Mouse (Mus musculus): ENCODE results near the gene Trpv5. TPM values are rescaled to one million over a fixed set of nuclear protein-coding genes. Genes with fewer than 3 reads are reported as not detected.

The Trpv5 gene
- polyA plus RNA-seq, 1 experiment from 2014 or later: not detected

DNA sequence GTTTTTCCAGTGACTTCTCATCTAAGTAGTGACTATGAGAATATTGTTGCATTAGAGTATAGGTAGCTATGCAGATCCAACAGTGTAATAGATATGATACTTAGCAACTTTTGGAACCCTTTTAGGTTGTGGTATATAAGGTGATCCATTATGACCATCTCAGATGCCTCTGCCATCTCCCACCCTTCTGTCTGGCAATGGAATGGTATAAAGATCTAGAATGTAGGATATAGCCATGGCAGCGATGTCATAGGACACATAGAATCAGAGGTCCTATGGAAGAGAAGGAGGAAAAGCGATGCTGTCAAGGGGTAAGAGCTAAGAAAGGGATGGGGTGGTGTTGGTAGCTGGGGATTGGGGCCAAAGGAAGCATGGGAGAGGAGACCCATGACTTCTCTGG is 3.6 kb upstream of the Trpv5 start, which contains the start of gene Llcfc1:
Llcfc1 (plus strand) TSS at position 301 of the 400 bp plus-strand sequence.
- Histone ChIP-seq H3K36me3 (no peaks in the 10 kb centered on the region), H3K4me1 (replicated peaks) (no peaks in the 10 kb centered on the region), H3K27me3 (no peaks in the 10 kb centered on the region), H3K27ac (no peak within 1 kb of the TSS), H3K9ac (replicated peaks) (no peak within 1 kb of the TSS), H3K4me3 (replicated peaks) (no peak within 1 kb of the TSS), H3K4me2 (no peak within 1 kb of the TSS), H3K9me3 (no peaks in the 10 kb centered on the region)
- 86% methylated on average over 2 of the region's 2 CpGs for WGBS
- no peak for ATAC-seq (ENCODE audit: insufficient number of reproducible peaks, insufficient read depth, low FRiP score, low TSS enrichment, low read depth)

DNA sequence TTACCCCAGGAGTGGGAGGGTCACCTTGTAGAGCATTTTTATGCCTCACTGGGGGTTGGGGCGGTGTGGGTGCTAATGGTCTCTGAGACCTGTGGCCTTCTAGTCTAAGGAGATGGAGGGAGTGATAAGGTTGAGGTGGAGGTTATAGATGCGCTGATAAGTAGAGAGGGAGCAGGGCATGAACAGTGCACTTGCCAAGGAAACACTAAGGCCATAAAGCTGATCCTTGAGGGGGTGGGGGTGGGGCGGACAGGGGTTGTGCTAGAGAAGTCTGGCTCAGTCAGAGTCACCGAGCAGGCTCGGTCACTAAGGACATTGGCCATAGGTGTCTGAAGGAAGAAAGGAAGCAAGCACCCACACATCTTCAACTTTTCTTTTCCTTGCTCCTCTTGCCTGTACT is 1.1 kb upstream of the Trpv5 start:
- H3K36me3 ChIP-seq: no peaks in the 10 kb centered on the region
- no peak overlapping the region for H3K9ac ChIP-seq (replicated peaks)
- no peak overlapping the region for H3K27ac ChIP-seq
- H3K27me3 ChIP-seq: no peaks in the 10 kb centered on the region
- H3K4me2 ChIP-seq: no peak overlapping the region
- 67% methylated on average over 5 of the region's 5 CpGs for WGBS
- H3K9me3 ChIP-seq: no peaks in the 10 kb centered on the region
- no peak overlapping the region for H3K4me3 ChIP-seq (replicated peaks)
- no peak for ATAC-seq (ENCODE audit: insufficient number of reproducible peaks, insufficient read depth, low FRiP score, low TSS enrichment, low read depth)
- H3K4me1 ChIP-seq (replicated peaks): no peaks in the 10 kb centered on the region

DNA sequence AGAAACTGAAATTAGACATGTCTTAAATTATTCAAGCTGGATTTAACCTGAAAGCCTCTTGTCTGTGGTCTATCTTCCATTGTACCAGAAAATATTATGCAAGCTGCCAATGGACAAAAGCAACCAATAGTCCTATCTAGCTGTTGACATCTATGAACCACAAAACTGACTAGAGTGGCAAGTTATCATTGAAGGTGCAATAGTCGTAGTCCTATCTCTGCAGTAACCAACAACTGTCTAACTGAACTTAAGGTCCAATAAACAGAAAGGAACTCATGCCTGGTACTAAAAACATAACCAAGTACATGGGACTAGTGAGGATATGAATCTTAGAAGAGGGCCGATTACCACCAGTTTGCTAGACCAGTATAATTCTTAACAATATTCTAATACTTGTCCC is 4.0 kb downstream of the Trpv5 start:
- whole genome bisulfite sequencing: 91% methylated on average over 2 of the region's 2 CpGs
- Histone ChIP-seq H3K27me3 (no peaks in the 10 kb centered on the region), H3K36me3 (no peaks in the 10 kb centered on the region), H3K4me1 (replicated peaks) (no peaks in the 10 kb centered on the region), H3K4me2 (no peak overlapping the region), H3K9ac (replicated peaks) (no peak overlapping the region), H3K27ac (no peak overlapping the region), H3K4me3 (replicated peaks) (no peak overlapping the region), H3K9me3 (no peaks in the 10 kb centered on the region)
- ATAC-seq (ENCODE audit: insufficient number of reproducible peaks, insufficient read depth, low FRiP score, low TSS enrichment, low read depth): no peak

DNA sequence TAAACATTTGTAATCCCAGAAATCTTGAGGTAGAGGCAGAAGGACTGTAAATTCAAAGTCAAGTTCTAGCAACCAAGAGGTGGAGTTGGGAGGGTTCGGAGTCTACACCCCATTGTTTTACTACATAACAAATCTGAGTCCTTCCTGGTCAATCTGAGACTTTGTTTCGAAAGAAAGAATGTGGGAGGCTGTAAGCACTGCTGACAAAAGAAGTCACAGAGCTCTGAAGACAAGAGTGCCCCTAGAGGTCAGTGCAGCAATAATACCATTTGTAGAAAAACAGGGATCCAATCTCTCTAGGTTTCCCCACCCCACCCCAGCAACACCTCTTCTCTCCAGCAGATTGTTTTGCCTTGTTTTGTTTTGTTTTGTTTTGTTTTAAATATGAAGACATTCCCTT is 18.2 kb downstream of the Trpv5 start:
- Histone ChIP-seq H3K4me3 (replicated peaks) (no peak overlapping the region), H3K4me2 (no peak overlapping the region), H3K4me1 (replicated peaks) (no peaks in the 10 kb centered on the region), H3K36me3 (no peaks in the 10 kb centered on the region), H3K27ac (no peak overlapping the region), H3K9me3 (no peaks in the 10 kb centered on the region), H3K27me3 (no peaks in the 10 kb centered on the region), H3K9ac (replicated peaks) (no peak overlapping the region)
- ATAC-seq (ENCODE audit: insufficient number of reproducible peaks, insufficient read depth, low FRiP score, low TSS enrichment, low read depth): no peak
- WGBS: 49% methylated on average over 2 of the region's 2 CpGs

DNA sequence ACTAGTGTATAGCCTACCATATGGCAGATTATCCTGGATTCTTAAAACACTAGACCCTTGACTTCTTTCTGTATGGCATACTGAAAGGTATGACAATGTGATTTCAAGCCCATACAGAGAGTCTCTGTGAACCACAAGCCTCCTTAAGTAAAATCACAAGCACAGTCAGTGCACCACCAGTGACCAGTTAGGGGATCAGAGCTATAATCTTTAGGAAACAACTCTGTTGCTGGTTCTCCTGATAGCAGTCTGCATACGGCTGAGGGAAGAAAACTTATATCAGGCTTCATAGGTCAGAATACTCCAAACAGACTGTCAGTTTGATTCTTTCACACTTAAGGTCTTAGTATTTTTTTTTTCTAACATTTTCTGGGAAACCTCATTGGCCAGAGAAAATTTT is 22.1 kb downstream of the Trpv5 start:
- H3K36me3 ChIP-seq: no peaks in the 10 kb centered on the region
- no peak overlapping the region for H3K4me3 ChIP-seq (replicated peaks)
- no peak overlapping the region for H3K9ac ChIP-seq (replicated peaks)
- H3K27ac ChIP-seq: no peak overlapping the region
- no peak overlapping the region for H3K4me2 ChIP-seq
- ATAC-seq (ENCODE audit: insufficient number of reproducible peaks, insufficient read depth, low FRiP score, low TSS enrichment, low read depth): no peak
- H3K9me3 ChIP-seq: no peaks in the 10 kb centered on the region
- no peaks in the 10 kb centered on the region for H3K27me3 ChIP-seq
- WGBS: 73% methylated on average over 1 of the region's 1 CpGs
- no peaks in the 10 kb centered on the region for H3K4me1 ChIP-seq (replicated peaks)

DNA sequence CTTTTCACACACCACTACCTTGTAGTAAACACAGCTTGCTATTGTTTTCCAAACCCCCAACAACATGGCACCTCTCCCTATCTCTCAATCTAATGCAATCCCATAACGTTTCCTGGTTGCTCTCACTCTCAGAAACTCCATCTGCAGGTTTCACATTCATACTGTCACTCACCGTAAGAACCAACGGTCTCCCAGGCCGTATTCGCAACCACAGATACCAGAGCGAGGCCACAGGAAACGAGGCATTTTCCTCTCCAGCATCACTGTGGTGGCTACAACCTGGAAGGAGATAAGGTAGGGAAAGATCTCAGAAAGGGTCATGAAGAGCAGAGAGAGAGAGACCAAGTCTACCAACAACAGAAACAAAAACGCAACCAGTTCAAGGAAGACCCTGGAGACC is 25.9 kb downstream of the Trpv5 start:
- no peaks in the 10 kb centered on the region for H3K9me3 ChIP-seq
- H3K9ac ChIP-seq (replicated peaks): no peak overlapping the region
- H3K27ac ChIP-seq: no peak overlapping the region
- H3K27me3 ChIP-seq: no peaks in the 10 kb centered on the region
- WGBS: 84% methylated on average over 8 of the region's 8 CpGs
- H3K4me1 ChIP-seq (replicated peaks): no peaks in the 10 kb centered on the region
- no peak overlapping the region for H3K4me2 ChIP-seq
- no peaks in the 10 kb centered on the region for H3K36me3 ChIP-seq
- no peak overlapping the region for H3K4me3 ChIP-seq (replicated peaks)
- ATAC-seq (ENCODE audit: insufficient number of reproducible peaks, insufficient read depth, low FRiP score, low TSS enrichment, low read depth): no peak

DNA sequence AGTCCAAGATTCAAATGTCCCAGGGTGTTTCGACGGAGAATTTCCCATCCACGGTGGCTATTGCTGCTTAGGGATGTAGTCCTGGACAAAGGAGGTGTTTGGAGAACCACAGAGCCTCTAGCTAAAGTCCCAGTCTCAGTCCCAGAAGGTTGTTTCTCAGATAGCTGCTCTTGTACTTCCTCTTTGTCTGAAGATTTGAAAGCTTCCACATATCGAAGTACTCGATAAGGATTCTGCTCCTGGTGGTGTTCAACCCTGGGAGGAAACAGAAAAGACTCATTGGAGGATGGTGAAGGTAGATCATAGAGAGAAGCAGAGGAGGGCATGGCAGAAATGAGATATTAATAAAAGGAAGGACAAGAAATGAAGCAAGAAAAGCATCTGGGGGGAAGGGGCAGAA is 27.4 kb downstream of the Trpv5 start:
- whole genome bisulfite sequencing: 90% methylated on average over 5 of the region's 5 CpGs
- no peaks in the 10 kb centered on the region for H3K9me3 ChIP-seq
- H3K4me1 ChIP-seq (replicated peaks): no peaks in the 10 kb centered on the region
- no peak overlapping the region for H3K9ac ChIP-seq (replicated peaks)
- no peak overlapping the region for H3K4me3 ChIP-seq (replicated peaks)
- H3K27me3 ChIP-seq: no peaks in the 10 kb centered on the region
- H3K36me3 ChIP-seq: no peaks in the 10 kb centered on the region
- no peak overlapping the region for H3K4me2 ChIP-seq
- H3K27ac ChIP-seq: no peak overlapping the region
- ATAC-seq (ENCODE audit: insufficient number of reproducible peaks, insufficient read depth, low FRiP score, low TSS enrichment, low read depth): no peak

DNA sequence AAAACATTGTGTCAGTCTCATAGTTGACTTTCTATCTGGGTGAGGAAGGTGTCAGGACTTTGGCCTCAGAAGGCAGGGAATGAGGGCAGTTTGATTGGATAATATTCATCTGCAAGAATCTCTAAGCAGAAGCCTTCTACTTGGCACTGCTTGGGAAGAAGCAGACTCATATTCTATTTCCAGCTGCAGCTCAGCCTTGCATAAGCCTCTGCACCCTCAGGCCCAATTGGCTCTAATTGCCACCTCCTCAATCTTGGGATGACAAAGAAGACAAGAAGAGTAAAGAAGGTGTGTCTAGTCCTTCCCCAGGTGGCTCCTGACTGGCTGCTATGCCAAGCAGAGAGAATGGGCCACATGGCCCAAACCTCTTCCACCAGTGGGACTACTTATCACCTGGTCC is 33.9 kb downstream of the Trpv5 start:
- Histone ChIP-seq H3K4me1 (replicated peaks) (no peaks in the 10 kb centered on the region), H3K9ac (replicated peaks) (no peak overlapping the region), H3K27me3 (no peaks in the 10 kb centered on the region), H3K27ac (no peak overlapping the region), H3K36me3 (no peaks in the 10 kb centered on the region), H3K4me2 (no peak overlapping the region), H3K4me3 (replicated peaks) (no peak overlapping the region), H3K9me3 (no peaks in the 10 kb centered on the region)
- no peak for ATAC-seq (ENCODE audit: insufficient number of reproducible peaks, insufficient read depth, low FRiP score, low TSS enrichment, low read depth)

DNA sequence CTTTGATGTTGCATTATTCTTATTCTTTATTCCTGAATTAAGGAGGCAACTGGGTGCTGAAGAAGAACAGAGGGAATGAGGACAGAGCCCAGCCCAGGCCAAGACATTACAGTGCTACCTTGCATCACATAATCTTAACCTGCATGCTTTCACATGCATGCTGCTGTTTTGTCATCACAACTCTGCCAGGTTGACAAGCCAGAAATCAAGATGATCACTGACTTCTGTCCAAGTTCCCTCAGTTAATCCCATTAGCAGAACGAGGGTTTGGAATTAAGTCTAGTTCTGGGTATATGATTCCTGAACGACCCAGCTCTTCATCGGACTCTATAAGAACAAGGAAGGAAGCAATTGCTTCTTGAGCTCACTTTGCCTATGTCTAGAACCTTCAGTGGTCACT is 34.3 kb downstream of the Trpv5 start:
- no peaks in the 10 kb centered on the region for H3K36me3 ChIP-seq
- H3K9me3 ChIP-seq: no peaks in the 10 kb centered on the region
- no peak overlapping the region for H3K9ac ChIP-seq (replicated peaks)
- H3K4me2 ChIP-seq: no peak overlapping the region
- no peaks in the 10 kb centered on the region for H3K27me3 ChIP-seq
- H3K4me3 ChIP-seq (replicated peaks): no peak overlapping the region
- WGBS: 93% methylated on average over 3 of the region's 3 CpGs
- no peaks in the 10 kb centered on the region for H3K4me1 ChIP-seq (replicated peaks)
- no peak for ATAC-seq (ENCODE audit: insufficient number of reproducible peaks, insufficient read depth, low FRiP score, low TSS enrichment, low read depth)
- H3K27ac ChIP-seq: no peak overlapping the region

DNA sequence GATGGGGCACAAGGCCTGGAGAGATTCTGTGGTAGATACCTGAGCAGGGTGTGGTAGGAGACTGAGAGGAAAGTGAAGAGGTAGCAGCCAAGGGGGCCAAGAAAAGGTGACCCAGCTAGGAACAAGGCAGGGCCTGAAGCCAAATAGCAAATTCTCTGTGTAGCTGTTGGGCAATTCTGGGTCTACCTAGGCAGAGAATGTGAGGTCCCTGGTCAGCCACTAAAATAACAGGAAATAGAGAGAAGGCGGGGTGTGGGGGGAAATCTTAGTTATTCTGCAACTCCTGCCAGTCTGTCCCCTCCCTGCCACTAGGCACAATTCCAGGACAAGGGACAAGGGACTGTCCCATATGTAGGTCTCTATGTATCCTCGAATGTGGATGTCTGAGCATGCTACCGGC is 37.3 kb downstream of the Trpv5 start:
- Histone ChIP-seq H3K36me3 (no peaks in the 10 kb centered on the region), H3K4me3 (replicated peaks) (no peak overlapping the region), H3K27me3 (no peaks in the 10 kb centered on the region), H3K4me1 (replicated peaks) (no peaks in the 10 kb centered on the region), H3K4me2 (no peak overlapping the region), H3K9me3 (no peaks in the 10 kb centered on the region), H3K9ac (replicated peaks) (no peak overlapping the region), H3K27ac (no peak overlapping the region)
- WGBS: 93% methylated on average over 3 of the region's 3 CpGs
- ATAC-seq (ENCODE audit: insufficient number of reproducible peaks, insufficient read depth, low FRiP score, low TSS enrichment, low read depth): no peak

DNA sequence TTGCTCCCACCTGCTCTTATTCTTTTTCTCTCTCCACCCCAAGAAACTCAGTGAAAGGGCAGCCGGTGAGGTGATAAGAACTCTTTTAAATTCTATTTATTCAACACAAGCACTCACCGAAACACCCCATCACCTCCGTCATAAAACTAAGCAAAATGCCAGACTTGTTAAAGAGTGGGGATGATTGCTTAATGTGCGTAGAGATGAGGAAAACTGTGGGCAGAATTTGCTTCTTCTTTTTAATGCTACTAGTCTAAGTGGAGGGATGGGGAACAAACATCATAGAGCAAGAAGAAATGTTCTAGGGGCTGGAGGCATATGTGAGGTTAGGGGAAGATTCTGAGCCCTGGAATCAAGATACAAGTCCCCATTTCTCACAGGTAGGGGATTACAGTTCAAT is 37.8 kb downstream of the Trpv5 start:
- H3K9me3 ChIP-seq: no peaks in the 10 kb centered on the region
- no peak overlapping the region for H3K9ac ChIP-seq (replicated peaks)
- no peak overlapping the region for H3K4me3 ChIP-seq (replicated peaks)
- no peak for ATAC-seq (ENCODE audit: insufficient number of reproducible peaks, insufficient read depth, low FRiP score, low TSS enrichment, low read depth)
- no peak overlapping the region for H3K4me2 ChIP-seq
- H3K27me3 ChIP-seq: no peaks in the 10 kb centered on the region
- WGBS: 85% methylated on average over 4 of the region's 4 CpGs
- no peak overlapping the region for H3K27ac ChIP-seq
- no peaks in the 10 kb centered on the region for H3K4me1 ChIP-seq (replicated peaks)
- H3K36me3 ChIP-seq: no peaks in the 10 kb centered on the region

DNA sequence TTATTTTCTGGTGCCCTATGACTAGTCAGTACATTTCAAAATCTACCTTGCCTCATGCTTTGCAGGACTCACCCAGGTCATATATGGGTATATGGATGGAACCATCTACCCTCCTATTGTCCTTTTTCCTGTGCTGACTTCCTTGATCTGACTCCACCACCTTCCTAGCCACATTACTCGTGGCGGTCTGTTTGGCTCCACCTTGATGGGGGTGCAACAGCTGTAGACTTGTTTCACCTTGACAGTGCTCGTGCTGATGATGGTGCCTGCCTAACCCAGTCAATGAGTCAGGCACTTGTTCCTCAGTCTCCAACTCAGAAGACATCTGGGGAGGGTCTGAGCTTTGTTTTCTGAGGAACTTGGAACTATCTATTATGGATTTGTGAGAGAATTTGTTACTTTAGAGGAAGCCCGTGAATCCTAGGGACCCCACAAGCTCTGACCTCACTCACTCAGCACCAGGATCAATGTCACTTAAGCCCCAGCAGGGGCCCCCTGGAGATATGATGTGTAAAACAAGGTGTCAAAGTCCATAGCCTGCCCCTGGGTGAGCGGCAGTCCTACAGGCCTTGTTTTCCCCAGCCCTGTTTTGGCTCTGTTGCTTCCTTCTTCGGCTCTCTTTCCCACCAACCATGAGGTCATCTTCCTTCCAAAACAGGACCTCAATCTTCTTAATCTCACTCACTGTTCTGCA is 39.2 kb downstream of the Trpv5 start:
- Histone ChIP-seq H3K4me2 (no peak overlapping the region), H3K9me3 (no peaks in the 10 kb centered on the region), H3K36me3 (no peaks in the 10 kb centered on the region), H3K9ac (replicated peaks) (no peak overlapping the region), H3K4me1 (replicated peaks) (no peaks in the 10 kb centered on the region), H3K4me3 (replicated peaks) (no peak overlapping the region), H3K27ac (no peak overlapping the region), H3K27me3 (no peaks in the 10 kb centered on the region)
- WGBS: 74% methylated on average over 6 of the region's 6 CpGs
- no peak for ATAC-seq (ENCODE audit: insufficient number of reproducible peaks, insufficient read depth, low FRiP score, low TSS enrichment, low read depth)
